Mouse (Mus musculus) CD8-positive naive resting alpha-beta T cell, adult 57 days (primary cell): ENCODE measurements around the gene Pak2. TPM values are rescaled to one million over a fixed set of nuclear protein-coding genes. Genes with fewer than 3 reads are reported as not detected.

Experiments used
- total RNA-seq: library from RNA; stranded (reverse); gene quantifications from one replicate; pipeline ENCODE4 v1.2.4, GENCODE M21; 2023

Gene Pak2
- 106 TPM for total RNA-seq

DNA sequence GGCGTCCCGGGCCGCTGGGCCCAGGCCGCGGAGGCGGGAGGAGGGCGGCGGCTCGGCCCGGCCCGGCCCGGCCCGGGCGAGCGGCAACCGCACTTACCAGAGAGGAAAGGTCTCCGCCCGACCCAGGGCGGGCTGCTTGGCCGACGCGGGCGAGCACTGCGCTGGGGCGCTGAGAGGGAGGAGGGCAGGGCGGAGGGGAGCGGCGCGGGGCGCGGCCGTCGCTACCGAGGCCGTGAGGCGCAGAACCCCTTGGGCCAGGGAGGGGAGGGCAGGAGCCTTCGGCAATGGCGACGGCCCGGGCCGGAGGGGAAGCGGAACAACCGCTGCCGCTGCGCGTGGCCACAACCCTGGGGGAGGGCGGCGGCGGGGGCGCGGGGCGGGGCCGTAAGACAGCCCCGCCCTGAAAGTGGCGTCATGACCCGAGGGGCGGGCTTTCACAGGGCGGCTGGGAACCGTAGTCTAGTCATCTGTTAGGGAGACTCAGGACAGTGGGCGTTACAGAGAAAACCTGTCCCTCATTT, at the start of gene Pak2:
Gene Pak2 (minus strand): TSS at position 352 of the 521 bp plus-strand sequence.

DNA sequence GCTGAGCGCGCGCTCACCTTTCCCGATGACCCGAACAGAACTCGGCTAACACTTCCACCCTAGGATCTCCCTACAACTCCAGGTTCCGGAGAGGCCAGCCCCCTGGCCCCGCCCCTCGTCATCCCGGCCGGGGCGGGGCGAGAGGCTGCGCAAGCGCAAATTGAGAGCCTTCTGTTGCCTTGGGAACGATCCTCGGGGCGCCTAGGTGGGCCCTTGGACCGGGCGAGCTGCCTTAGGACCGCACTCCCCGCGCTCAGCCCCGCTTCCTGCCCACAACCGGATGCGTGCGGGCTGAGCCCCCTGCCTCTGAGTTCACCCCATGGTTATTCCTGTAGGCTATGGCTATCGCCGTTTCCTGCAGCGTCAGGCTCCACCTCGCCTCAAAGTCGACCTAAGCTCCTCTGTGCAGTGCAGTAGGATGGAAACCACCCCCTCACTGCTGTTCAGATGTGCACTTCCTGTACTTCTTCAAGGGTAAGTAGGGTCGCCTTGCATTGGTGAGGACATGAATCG, 20.6 kb upstream of the Pak2 start, which contains the start of the genes Pigx and Cep19:
Gene Pigx (minus strand): TSS at position 103 of the 513 bp plus-strand sequence.
Gene Cep19 (plus strand): TSS at position 163 of the 513 bp plus-strand sequence.

DNA sequence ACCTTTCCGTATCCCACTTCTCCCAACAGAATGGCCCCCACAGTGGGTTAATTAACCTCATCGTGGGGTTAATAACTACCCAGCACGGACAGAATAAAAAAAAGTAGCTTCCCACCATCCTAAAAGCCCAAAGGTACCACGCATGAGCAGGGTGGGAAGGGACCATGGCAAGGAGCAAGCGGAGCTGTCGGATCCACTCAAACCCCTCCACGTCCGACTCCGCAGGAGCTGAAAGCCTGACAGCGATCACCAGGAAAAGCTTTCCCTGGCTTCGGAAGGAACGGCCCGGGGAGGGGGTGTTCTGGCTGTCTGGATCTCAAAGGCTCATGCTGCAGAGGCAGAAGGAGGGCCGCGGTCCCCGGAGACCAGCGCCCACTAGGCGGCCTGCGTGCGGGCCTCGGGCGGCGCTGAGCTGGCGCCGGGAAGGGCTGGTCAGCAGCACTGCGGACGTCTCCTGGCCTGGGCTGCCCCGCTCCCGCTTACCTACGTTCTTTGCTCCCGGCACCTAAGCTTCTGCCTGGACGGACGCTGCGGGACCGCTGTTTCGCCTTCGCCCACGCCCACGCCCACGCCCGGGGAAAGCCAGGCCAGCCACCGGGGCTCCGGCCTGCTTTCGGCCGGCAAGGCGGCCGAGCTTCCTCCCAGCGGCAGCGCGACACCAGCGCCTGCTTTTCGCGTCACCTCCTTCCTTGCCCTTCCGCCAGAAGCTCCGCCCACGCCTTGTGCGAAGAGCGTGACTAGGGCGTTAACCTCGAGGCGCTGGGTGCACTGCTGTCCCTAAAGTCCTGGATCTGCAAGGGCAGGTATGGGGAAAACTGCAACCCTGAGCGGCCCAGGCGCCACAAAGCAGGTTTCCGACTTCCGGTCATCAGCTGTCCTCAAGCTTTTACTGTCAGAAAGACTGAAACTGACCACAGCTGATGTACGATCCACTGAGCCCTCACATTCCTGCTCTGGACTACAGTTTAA, 76.3 kb downstream of the Pak2 start, which contains the start of gene Senp5:
Gene Senp5 (minus strand): TSS at position 779 of the 969 bp plus-strand sequence.

Other genes starting within 250 kb of the Pak2 start
- not detected for gene Meltf, start 200.5 kb downstream of the Pak2 start, total RNA-seq
- gene Pigz, start 145.5 kb downstream of the Pak2 start, total RNA-seq = not detected
- gene 0610012G03Rik, start 130.8 kb downstream of the Pak2 start, total RNA-seq = 13.3 TPM
- 20.7 TPM for gene Ncbp2, start 130.8 kb downstream of the Pak2 start, total RNA-seq
- gene Senp5, start 76.1 kb downstream of the Pak2 start, total RNA-seq = 28.0 TPM
- gene Pigx, start 20.4 kb upstream of the Pak2 start, total RNA-seq = 50.2 TPM
- gene Cep19, start 20.5 kb upstream of the Pak2 start, total RNA-seq = 11.7 TPM
- 74.4 TPM for gene Nrros, start 86.3 kb upstream of the Pak2 start, total RNA-seq
- not detected for gene Bex6, start 100.5 kb upstream of the Pak2 start, total RNA-seq
- 7.0 TPM for gene Fbxo45, start 167.8 kb upstream of the Pak2 start, total RNA-seq
- 9.8 TPM for gene Wdr53, start 167.9 kb upstream of the Pak2 start, total RNA-seq
- gene Smco1, start 192.1 kb upstream of the Pak2 start, total RNA-seq = 1.1 TPM
- gene Rnf168, start 198.1 kb upstream of the Pak2 start, total RNA-seq = 17.2 TPM